Mouse (Mus musculus): ENCODE measurements around the gene Rtn1.

Rtn1 gene

DNA sequence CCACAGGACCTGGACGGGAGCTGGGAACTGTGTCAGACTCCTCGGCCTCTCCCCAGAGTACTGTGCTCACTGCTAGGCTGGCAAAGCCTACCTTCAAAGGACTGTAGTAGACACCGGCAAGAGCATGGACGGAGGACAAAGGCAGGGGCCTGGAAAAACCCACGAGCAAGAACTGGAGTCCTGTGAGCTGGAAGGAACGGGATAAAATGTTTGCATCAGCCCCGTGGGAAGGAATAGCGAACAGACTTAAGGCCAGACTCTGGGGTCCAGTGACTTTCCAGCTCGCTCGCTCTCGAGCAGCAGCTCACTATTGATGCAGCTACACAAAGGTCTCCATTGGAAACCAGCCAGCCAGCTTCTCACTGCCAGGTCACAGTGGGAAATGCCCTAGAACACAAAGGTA lies 34.0 kb downstream of the Rtn1 start:
- peak; percentile 6 for DNase-seq (ENCODE audit: low read depth, low spot score)

DNA sequence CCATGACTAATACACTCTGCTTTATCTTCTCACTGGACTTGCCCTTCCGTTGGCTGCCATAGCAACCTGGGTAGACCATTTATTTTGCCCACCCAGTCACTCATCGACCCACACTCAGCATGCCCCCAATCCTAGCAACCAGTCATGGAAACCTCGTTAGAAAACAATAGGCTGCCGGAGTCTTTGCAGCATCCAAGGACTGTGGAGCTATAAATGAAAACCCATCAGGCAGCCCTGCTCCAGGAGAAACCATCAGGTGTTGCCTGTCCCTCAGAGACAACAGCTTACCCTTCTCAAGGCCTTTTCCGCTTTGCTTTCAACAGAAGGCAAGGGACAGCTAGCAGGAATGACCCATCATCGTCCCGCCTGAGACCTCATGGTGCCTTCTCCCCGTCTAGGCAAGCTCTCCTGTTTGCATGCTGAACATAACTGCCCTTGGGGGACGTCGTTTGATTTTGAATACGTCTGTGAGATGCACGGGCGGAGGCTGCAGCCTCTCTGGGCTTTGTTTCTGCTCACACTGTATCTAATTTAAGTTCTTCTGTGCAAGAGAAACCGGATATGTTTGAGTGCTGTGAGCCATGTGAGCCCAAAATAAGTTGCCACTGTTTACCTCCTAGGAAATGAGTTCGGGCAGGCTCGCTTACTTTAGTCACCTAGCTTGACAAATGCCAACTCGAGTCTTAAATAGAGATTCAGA lies 34.8 kb downstream of the Rtn1 start:
- DNase-seq (ENCODE audit: low read depth, low spot score): no peak

DNA sequence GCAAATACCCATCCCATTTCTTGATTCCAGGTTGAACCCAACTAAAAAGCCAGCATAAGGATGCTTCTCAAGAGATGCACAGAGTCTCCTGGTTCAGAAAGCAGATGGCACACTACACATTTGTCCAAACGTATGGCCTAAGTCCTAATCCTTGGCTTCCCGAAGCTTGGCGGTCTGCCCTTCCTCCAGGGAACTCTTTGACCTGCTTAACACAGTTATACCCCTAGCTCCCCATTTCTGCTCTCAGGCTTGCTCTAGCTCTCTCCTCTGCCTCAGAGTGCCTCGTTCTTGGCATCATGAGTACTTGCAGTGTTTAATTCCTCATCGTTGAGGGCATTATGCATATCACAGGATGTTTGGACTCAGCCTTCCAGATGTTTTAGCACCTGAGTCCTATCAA lies 38.8 kb downstream of the Rtn1 start:
- DNase-seq (ENCODE audit: low read depth, low spot score): no peak

DNA sequence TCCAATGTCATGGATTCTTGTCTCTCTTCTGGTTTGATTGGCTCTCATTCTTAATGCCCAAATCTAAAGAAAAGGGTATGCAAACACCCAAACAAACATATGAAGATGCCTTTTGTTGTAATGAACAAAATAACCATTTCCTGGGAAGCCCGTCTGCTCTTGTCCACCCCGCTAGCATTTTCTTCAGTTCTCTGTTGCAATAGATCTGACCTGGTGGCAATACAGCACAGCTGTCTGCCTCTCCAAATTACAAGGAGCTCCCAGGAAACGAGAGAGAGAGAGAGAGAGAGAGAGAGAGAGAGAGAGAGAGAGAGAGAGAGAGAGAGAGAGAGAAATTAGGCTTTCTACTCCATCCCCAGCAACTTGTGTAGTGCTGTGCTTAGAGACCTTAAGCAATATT lies 42.1 kb downstream of the Rtn1 start:
- no peak for DNase-seq (ENCODE audit: low read depth, low spot score)

DNA sequence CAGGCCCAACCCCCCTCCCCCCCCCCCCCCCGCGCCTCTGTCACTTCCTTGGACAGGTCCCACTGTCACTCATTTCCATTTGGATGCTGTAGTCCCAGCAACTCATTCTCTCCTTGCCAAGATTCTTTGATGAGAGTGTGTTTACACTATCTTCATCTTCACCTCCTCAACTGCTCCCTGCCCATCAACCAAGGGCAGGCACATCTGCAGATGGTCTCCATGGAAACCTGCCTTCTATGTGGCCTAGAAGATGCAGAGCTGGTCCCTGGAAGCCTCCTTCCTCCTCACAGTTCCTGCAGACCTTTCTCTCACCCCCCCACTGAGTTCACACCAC lies 42.8 kb downstream of the Rtn1 start:
- DNase-seq (ENCODE audit: low read depth, low spot score): no peak

DNA sequence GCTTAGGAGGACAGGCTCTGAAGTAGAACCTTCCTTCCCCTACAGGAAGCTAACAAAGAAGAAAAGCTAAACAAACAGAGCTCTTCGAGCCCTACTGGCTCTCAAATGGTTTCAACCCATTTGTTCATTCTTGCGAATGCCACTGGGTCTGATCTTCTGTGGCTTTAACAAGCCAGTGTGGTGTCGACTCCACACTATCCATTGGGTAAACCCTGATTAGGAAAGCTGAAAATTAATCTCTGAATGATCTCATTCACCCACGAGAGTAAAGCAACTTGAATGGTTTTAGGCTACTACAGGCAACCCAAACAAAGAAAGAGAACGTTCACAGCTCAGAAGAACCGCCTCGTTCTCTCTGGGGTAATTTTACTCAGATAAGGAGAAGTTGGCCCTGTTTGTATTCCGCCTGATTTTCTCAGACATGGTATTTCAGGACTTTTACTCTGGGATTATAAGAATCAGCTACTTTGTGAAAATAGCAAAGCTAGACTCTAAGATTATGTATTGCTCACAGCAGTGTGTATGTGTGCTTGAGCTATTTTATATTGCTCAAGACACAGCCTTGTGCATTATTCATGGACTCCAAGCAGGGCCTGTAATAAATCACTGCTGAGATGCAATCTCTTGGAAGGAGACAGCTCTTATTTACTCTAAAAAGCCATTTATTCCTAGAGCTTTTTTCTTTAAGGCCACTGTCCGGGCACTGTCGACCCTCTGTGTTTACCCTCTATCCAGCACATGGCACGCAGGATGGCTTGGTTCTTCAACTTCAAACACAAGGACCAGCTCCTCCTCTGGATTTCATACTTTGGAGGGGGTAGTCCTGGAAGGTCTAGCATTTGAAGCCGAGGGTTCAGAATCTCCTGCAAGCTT lies 43.4 kb downstream of the Rtn1 start:
- DNase-seq (ENCODE audit: low read depth, low spot score): no peak

DNA sequence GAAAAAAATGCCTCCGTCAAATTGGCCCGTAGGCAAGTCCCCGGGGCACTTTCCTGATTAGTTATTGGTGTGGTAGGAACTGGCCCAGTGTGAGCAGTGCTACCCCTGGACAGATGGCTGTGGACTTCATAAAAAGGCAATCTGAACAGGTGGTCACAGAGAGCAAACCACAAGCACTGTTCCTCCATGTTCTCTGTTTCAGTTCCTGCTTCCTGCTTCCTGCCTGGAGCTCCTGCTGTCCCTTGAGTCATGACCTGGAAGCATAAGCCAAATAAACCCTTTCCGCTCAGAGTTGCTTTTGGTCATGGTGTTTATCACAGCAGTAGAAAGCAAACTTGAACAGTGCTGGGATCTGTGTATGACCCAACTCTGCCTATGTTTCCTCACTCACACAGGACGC lies 44.3 kb downstream of the Rtn1 start:
- DNase-seq (ENCODE audit: low read depth, low spot score): no peak

DNA sequence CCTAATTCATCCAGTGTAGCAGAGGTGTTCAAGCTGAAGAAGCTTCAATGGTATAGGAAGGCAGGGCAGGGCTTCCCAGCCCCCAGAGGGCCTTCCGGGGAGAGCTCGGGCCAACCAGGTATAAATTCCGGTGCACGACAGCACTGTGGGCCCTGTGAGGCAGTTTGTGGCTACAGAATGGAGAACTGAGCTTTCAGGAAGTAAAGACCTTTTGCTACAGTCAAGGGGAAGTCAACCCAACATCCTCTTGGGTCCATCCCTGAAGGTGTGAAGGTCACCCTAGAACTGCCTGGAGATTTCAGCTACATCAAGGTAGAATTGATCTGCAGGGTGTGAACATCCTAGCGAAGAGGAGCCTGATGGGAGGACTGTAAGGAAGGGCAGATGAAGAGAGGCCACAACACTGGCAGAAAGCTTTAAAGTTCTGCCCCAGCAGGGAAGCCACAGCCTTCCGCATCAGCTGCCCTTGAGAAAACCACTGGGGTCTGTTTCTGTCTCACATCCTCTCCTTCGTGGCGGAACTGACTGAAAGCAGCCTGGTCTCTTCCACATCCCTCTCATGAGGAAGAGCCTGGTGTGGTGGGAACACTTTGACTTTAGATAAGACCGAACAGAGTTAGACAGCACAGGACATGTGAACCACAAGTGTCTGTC lies 47.0 kb downstream of the Rtn1 start:
- no peak for DNase-seq (ENCODE audit: low read depth, low spot score)

DNA sequence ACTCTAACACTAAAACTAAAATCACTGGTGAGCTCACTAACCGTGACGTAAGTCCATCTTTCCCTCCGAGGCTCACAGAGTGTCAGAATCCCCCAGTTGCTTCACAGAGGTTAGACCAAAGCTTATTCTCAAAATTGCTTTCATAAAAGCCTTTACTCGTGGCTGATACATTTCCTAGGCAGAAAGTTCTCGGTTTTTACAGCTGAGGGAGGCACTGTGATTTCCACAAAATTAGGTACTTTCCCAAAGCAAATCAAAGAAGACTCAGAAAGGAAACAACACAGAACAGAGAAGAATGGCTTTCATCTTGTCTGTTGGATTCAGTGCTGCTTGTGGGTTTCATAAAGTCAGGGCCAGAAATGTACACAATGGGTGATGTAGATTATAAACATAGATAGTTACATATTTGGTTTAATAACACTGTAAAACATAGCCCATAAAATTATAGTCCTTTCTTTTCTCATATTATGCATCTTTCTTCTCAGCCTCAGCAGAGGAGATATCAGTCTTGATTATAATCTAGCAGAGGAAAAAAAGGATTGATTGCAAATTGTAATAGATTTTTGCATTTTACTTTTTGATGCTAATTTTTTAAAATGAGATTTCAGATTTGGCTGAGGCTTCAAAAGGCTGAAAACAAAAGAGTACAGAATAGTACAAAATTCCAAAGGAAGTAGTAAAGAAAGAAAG lies 47.8 kb downstream of the Rtn1 start:
- DNase-seq (ENCODE audit: low read depth, low spot score): no peak

DNA sequence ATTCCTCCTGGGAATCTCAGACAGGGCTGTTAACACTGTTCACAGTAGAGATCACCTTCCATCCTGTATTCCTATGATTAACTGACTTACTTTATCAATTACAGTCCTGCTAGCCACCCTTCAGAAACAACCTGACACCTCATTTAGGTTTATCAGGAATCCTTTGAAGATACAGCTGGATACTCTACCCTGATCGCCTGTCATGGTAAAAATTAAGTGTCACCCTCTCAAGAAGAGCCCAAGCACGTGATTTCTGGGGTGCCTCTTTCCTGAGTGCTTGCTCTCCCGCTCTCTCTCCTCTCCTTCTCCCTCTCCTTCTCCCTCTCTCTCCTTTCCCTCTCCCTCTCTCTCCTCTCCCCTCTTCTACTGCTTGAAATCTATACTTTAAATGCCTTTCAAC lies 49.0 kb downstream of the Rtn1 start:
- no peak for DNase-seq (ENCODE audit: low read depth, low spot score)

DNA sequence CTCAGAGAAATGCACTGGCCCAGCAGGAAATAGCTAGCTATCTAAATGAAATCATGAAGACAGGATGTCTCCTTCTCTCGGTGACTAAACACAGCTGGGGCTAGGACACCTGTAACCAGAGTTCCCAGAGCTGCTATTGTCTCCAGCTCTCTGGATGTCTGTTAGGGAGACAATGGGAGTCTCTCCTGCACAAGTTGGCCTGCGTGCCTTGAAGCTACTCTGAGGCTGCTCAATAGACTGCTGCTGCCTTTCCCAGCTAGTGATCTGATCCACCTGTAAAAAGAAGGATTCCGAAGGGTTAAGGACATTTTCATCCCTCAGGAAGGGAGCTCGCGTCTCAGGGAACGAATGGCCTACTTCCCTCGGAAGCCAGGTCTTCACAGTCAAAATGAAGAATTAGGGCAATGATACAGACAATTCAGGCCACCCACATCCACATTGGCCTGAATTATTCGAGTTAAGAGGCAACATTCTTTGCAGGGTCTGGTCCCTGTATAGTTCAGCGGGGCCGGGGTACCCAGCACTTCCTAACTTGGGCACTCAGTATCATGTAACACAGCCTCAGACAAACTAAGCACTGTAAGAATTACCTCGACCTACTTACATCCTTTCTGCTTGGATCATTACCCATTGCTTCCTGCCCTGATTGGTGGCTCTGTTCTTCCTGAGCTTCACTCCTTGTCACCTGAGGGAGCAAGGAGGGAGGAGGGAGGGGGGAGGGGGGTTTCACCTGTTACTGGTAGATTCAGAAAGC lies 51.0 kb downstream of the Rtn1 start:
- DNase-seq (ENCODE audit: low read depth, low spot score): no peak

DNA sequence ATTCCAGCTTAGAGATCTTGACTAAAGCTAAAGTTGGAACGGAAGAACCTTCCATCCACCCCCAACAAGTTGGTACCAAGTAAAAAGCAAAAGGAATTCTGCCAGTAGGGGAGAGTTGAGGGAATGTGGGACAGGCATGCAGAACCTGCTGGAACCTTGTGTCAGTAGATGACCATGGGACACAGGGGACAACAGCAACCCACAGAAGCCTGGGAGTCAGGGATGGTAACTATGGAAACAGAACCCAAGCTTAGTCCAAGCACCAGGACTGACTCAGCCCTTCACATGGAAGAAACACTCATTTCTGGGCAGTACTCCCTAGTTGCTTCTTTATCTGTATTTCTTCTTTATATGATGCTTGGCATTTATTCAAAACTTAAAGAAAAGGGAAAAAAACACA lies 54.6 kb downstream of the Rtn1 start:
- no peak for DNase-seq (ENCODE audit: low read depth, low spot score)

DNA sequence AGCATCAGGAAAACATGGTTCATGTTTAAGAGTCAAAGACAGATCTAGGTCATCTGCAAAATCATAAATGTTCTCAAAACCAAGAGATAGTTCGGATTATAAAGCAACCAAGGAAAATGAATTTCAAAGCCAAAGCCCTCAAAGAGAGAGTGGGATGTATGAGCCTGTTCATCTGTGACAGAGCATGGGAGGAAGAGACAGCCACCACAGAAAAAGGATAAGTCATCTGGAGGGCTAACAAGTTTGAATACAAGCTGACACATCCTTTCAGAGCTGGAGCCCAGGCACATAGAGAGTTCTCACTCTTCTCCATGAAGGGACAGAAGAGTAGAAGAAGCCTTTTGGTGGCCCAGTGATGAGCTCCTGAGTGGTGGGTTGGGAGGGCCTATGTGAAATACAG lies 55.3 kb downstream of the Rtn1 start:
- DNase-seq (ENCODE audit: low read depth, low spot score): no peak

DNA sequence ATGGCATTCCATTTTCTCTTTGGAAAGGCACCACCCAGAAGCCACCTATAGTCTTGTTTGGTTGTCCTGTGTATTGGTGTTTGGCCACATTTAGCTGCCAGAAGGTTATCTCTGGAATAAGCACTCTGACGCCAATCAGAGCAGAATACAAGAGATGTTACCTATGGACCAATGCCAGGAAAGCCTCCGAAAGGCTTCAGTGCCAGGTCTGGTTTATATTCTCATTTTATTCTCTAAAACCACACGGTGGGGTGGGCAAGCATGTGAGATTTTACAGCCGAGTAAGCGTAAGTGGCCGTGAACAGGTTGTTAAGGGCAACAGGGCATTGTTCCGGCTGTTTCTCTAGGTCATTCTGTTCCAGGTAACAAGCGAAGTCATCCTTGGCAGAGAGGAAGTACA lies 60.3 kb downstream of the Rtn1 start:
- no peak for DNase-seq (ENCODE audit: low read depth, low spot score)

DNA sequence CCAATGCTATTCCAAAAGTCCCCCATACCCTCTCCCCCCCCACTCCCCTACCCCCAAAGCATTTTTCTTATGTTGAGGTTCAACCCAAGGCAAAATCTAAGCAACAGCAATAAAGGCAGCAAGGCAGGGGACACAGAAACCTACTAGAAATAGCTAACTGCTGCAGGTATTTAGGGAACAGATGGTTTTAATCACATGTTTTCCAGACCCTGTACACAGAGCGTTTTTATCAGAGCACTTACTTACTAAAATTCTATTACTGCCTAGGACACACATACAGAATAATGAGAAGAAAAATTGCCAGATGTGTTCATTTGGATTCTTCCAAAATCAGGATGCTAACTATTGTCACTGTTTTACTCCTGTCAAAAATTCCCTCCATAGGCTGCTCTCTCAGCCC lies 61.7 kb downstream of the Rtn1 start:
- DNase-seq (ENCODE audit: low read depth, low spot score): peak; percentile 39

DNA sequence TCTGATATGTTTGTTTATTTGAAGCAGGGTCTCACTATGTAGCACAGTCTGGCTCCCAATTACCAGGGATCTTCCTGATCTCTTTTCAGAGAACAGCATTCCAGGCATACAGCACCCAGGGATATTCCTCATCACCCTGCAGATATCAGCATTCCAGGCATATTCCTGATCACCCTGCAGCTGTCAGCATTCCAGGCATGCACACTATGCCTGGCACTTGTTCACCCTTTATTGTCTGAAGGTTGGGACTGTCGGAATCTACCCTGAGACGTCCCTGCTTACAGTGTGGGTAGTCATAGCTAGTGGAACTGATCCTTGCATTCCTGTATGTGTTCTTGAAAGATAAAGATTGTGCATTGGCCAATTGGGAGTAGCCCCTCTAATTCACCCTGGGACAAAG lies 65.2 kb downstream of the Rtn1 start:
- no peak for DNase-seq (ENCODE audit: low read depth, low spot score)

DNA sequence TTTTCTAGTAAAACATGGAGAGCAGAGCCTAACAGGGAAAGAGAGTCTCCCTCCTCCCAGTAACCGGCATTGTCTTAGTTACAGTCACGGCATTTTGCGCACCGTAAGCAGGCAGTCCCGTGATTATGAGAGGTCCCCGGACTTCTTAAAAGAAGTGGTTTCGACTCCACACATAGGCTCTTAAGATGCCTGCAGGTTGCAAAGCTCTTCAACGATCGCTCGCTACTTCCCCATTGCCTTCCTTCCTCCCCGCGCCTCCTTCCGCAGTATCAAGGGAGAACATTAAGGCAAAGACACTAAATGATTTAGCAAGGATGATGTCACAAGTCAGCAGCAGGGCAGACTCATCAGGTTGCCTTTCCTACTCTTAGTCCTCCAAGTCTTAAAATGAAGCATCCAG lies 72.8 kb downstream of the Rtn1 start:
- no peak for DNase-seq (ENCODE audit: low read depth, low spot score)

DNA sequence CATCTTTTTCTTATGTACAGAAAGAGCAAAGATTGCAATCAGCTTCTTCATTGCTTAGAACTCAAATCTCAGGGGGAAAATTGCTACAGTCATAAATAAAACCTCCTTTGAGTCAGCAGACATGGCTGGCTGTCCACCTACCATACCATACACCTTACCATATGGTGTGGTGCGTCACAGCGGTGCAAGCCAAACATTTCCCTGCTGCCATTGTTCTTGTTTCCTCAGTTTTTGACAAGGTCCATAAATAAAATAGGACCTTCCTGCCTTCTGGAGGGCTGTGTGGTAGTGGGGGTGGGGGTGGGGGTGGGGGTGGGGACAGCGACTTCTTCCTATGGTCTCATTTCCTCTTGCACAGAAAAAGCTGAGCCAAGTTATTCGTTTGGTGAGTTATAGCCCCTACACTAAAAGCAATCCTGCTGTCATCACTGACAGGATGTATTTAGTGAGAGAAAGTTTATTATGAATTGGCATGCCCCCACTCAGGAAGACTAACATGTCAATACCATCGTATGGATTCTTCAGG lies 76.3 kb downstream of the Rtn1 start:
- DNase-seq (ENCODE audit: low read depth, low spot score): no peak

DNA sequence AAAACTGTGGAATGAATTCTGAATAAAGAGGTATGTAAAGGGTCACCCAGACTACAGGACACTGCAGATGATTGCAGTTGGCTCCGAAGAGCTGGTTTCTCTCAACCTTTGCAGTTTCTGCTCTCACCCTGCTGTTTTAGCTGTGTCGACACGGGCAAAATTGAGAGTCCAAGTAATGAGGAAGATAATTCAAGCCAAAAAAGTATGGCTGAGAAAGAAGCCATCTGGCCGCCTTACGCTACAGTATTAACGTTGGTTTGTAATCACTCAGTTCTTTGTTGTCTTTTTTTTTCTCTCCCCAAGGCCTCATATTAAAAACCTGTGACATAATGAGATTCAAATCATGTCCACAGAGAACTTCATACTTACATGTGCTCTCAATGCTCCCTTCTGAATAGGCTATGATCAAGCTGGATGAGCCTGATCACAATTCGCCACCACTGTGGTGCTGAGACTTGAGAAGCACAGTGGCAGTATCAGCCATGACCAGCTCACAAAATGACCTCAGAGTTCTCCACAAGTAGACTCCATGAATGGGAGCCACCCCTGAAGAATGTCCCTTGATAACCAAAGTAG lies 76.9 kb downstream of the Rtn1 start:
- DNase-seq (ENCODE audit: low read depth, low spot score): no peak

DNA sequence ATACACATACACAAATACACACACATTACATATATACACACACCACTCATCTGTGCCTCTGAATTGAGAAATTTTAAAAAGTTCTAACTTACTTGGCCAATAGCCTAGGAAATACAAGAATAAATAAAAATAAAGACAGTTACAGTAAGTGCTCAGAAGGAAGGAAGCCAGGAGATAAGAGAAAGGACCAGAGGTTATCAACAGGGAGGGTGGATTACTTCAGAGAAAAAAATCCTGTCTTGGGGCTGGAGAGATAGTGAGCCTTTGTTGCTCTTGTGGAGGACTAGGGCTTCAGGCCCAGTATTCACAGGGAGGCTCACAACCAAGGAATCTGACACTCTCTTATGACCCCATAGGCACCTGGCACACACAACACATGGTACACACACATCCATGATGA lies 82.8 kb downstream of the Rtn1 start:
- no peak for DNase-seq (ENCODE audit: low read depth, low spot score)

DNA sequence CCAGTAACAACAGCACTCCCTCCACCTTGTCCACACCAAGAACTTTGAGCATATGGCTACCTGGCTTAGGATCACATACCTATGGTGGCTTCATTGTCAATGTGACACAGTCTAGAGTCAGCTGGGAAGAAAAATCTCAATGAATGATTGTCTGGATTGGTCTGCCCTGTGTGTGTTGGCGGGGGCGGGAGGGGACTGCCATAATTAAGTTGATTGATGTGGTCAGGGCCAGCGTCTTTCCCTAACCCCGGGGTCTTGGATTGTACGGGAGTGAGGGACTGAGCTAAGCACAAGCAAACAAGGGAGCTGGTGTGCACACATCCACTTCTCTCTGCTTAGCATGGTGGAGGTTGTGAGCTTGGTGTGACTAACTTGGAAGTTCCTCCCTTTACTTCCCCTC lies 83.8 kb downstream of the Rtn1 start:
- no peak for DNase-seq (ENCODE audit: low read depth, low spot score)

All from forelimb bud, embryonic 11.5 days (tissue).